Mouse (Mus musculus) heart, postnatal 14 days (tissue): Measurements from ENCODE around the gene 4932414N04Rik. TPM values are rescaled to one million over a fixed set of nuclear protein-coding genes. Genes with fewer than 3 reads are reported as not detected.

Source experiments
- DNase-seq, 2 experiments: peaks; one replicate each; pipeline ENCODE4 v3.0.0; 2021 to 2022
- intact Hi-C: fragments of 180-260 bp; cut with DNase I; formaldehyde crosslinking; loops from one replicate; pipeline ENCODE4 v1.15.1; 2025
- total RNA-seq, 2 experiments: library from RNA; stranded (reverse); gene quantifications; 2 replicates each; pipeline ENCODE4 v1.2.3; 2021

The 4932414N04Rik gene
- total RNA-seq, 2 experiments from 2014 or later, result not detected

DNA sequence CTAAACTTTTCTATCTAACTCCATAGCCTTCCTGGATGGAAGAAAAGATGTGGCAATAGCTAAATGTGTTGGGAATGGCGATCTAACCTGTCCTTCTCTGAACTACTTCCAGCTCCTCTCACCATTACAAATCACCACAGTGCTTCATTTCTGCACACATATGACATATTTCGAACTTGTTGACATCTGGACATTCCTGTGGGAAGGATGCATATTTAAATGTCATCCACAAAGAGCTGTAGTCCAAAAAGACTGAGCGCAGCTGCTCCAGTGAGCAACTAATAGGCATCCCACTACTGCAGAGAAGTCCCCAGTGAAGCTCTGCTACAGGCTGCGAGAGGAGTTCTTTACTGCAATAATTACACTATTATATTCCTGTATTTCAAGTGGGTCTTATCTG lies 140.8 kb downstream of the 4932414N04Rik start:
- intact Hi-C loops, result no loop called here
- DNase-seq, result no peak

Other genes with a start within 250 kb of the 4932414N04Rik start
- 100 to 1,000 TPM in 1 of 2 experiments, 10 to 100 TPM in 1; 95.6 to 106 TPM for gene Stk39, start 184.2 kb upstream of the 4932414N04Rik start, total RNA-seq
- not detected for gene 4933409G03Rik, start 74.1 kb upstream of the 4932414N04Rik start, total RNA-seq
- 10 to 100 TPM; 14.1 to 14.7 TPM for gene Cers6, start 205.0 kb downstream of the 4932414N04Rik start, total RNA-seq